Mouse (Mus musculus) midbrain, postnatal 0 days (tissue): ENCODE measurements around the gene Cryl1. TPM values are rescaled to one million over a fixed set of nuclear protein-coding genes. Genes with fewer than 3 reads are reported as not detected.

Experiments used
- ATAC-seq: fragments of 200-750 bp; cut with Nextera tagmentation; 2 replicates; pipeline ENCODE4 v1.8.0; 2017; ENCODE audit warnings: moderate number of reproducible peaks, mild to moderate bottlenecking, moderate TSS enrichment, moderate library complexity; ENCODE audit not compliant: low FRiP score
- DNase-seq: peaks from one replicate; pipeline ENCODE4 v3.0.0-alpha.2; 2015; ENCODE audit warnings: low spot score
- H3K27ac ChIP-seq: fragments of 300-500 bp; sonication (generic); 2 replicates; pipeline ENCODE4 v1.5.1; 2014; ENCODE audit warnings: low read depth, mild to moderate bottlenecking, low read length, mixed read lengths
- H3K27me3 ChIP-seq: fragments of 300-500 bp; sonication (generic); 2 replicates; pipeline ENCODE4 v1.6.1; 2014; ENCODE audit warnings: low read length, control low read depth, mixed read lengths; ENCODE audit not compliant: insufficient read depth
- H3K36me3 ChIP-seq: fragments of 300-500 bp; sonication (generic); 2 replicates; pipeline ENCODE4 v1.6.1; 2014; ENCODE audit warnings: low read length, control low read depth, mixed read lengths; ENCODE audit not compliant: insufficient read depth
- H3K4me1 ChIP-seq: fragments of 300-500 bp; sonication (generic); 2 replicates; pipeline ENCODE4 v1.6.1; 2014; ENCODE audit warnings: mild to moderate bottlenecking, control low read depth, antibody characterized with exemption, low read length, mixed read lengths; ENCODE audit not compliant: insufficient read depth
- H3K4me2 ChIP-seq: fragments of 300-500 bp; sonication (generic); 2 replicates; pipeline ENCODE4 v1.6.1; 2014; ENCODE audit warnings: low read depth, mild to moderate bottlenecking, low read length, mixed read lengths; ENCODE audit not compliant: poor library complexity, severe bottlenecking
- H3K4me3 ChIP-seq: fragments of 300-500 bp; sonication (generic); 2 replicates; pipeline ENCODE4 v1.5.1; 2014; ENCODE audit warnings: low read depth, mild to moderate bottlenecking, low read length, moderate library complexity
- H3K9ac ChIP-seq: fragments of 300-500 bp; sonication (generic); replicated peaks from 2 replicates; pipeline ENCODE4 v1.6.1; 2014; ENCODE audit warnings: mild to moderate bottlenecking, low read length, moderate library complexity, mixed read lengths; ENCODE audit not compliant: poor library complexity, severe bottlenecking
- H3K9me3 ChIP-seq: fragments of 300-500 bp; sonication (generic); 2 replicates; pipeline ENCODE4 v1.6.1; 2016; ENCODE audit warnings: low read length, control low read depth
- CTCF ChIP-seq: IDR thresholded peaks from 2 replicates; pipeline ENCODE4 v1.5.1; 2016; ENCODE audit warnings: antibody characterized with exemption, mild to moderate bottlenecking
- WGBS: fragments of 180-500 bp; shearing (Covaris S2); extraction: QIAGEN DNeasy Blood & Tissue Kit; methylation state at CpG from one replicate; pipeline ENCODE4 v1.1.7; 2014; 5-methylcytosine and 5-hydroxymethylcytosine counted together
- polyA plus RNA-seq: library from polyadenylated mRNA; unstranded; fragments of >200 nt; fragmentation: Nextera tagmentation; extraction: Ambion mirVana; gene quantifications from 2 replicates; pipeline ENCODE4 v1.2.1, GENCODE M21; 2015
- total RNA-seq: library from RNA; depleted of rRNA; stranded (reverse); fragments of >200 nt; gene quantifications from 2 replicates; pipeline ENCODE4 v1.2.3, GENCODE M21; 2014; rRNA removed

Cryl1 gene
- total and polyA plus RNA-seq, 2 experiments from 2014 or later: 13.5 to 19.4 TPM

- H3K4me3 ChIP-seq: no peak overlapping the region
- DNase-seq: no peak
- no peak overlapping the region for H3K27ac ChIP-seq
- H3K9ac ChIP-seq: no peak overlapping the region
- WGBS: 68% methylated on average over 3 of the region's 3 CpGs
- no peak for ATAC-seq
- no peak overlapping the region for H3K4me2 ChIP-seq
- no peaks in the 10 kb centered on the region for H3K36me3 ChIP-seq
- no peak for TF ChIP-seq CTCF
- H3K4me1 ChIP-seq: peaks cover 3% of the 10 kb centered on the region; the same call in 1 of the 2 replicates
- no peaks in the 10 kb centered on the region for H3K27me3 ChIP-seq
- no peaks in the 10 kb centered on the region for H3K9me3 ChIP-seq
Measured at GRCm38 (mm10) chr14:57248661-57249060, 149.7 kb downstream of the Cryl1 start.

- H3K36me3 ChIP-seq: no peaks in the 10 kb centered on the region
- no peak for TF ChIP-seq CTCF
- no peak overlapping the region for H3K4me2 ChIP-seq
- no peak overlapping the region for H3K27ac ChIP-seq
- no peaks in the 10 kb centered on the region for H3K9me3 ChIP-seq
- peaks cover 3% of the 10 kb centered on the region; the same call in 1 of the 2 replicates for H3K4me1 ChIP-seq
- H3K27me3 ChIP-seq: no peaks in the 10 kb centered on the region
- DNase-seq (peak; percentile 14), ATAC-seq (no peak)
- no peak overlapping the region for H3K4me3 ChIP-seq
- WGBS: 78% methylated on average over 6 of the region's 6 CpGs
- no peak overlapping the region for H3K9ac ChIP-seq
Measured at GRCm38 (mm10) chr14:57246575-57246974, 151.8 kb downstream of the Cryl1 start.

GRCm38 (mm10) chr14:57242978-57243377 is 155.4 kb downstream of the Cryl1 start:
- no peak overlapping the region for H3K4me3 ChIP-seq
- no peaks in the 10 kb centered on the region for H3K27me3 ChIP-seq
- no peak for DNase-seq
- H3K27ac ChIP-seq: no peak overlapping the region
- 92% methylated on average over 5 of the region's 5 CpGs for WGBS
- no peak for ATAC-seq
- H3K9ac ChIP-seq: no peak overlapping the region
- no peaks in the 10 kb centered on the region for H3K36me3 ChIP-seq
- H3K4me1 ChIP-seq: peaks cover 3% of the 10 kb centered on the region; the same call in 1 of the 2 replicates
- H3K4me2 ChIP-seq: no peak overlapping the region
- H3K9me3 ChIP-seq: no peaks in the 10 kb centered on the region
- no peak for TF ChIP-seq CTCF

- H3K4me1 ChIP-seq: no peaks in the 10 kb centered on the region
- DNase-seq (no peak), ATAC-seq (no peak)
- H3K27me3 ChIP-seq: no peaks in the 10 kb centered on the region
- no peak overlapping the region for H3K4me2 ChIP-seq
- no peaks in the 10 kb centered on the region for H3K36me3 ChIP-seq
- H3K27ac ChIP-seq: no peak overlapping the region
- WGBS: 70% methylated on average over 11 of the region's 11 CpGs
- H3K4me3 ChIP-seq: no peak overlapping the region
- TF ChIP-seq CTCF: no peak
- H3K9me3 ChIP-seq: no peaks in the 10 kb centered on the region
- H3K9ac ChIP-seq: no peak overlapping the region
Measured at GRCm38 (mm10) chr14:57235276-57235675, 163.1 kb downstream of the Cryl1 start.

- Histone ChIP-seq H3K4me3 (no peak overlapping the region), H3K4me2 (no peak overlapping the region), H3K9me3 (no peaks in the 10 kb centered on the region), H3K9ac (no peak overlapping the region), H3K27me3 (no peaks in the 10 kb centered on the region), H3K27ac (no peak overlapping the region), H3K36me3 (no peaks in the 10 kb centered on the region), H3K4me1 (no peaks in the 10 kb centered on the region)
- DNase-seq: no peak
- ATAC-seq: no peak
- TF ChIP-seq CTCF: no peak
- WGBS: 12% methylated on average over 4 of the region's 4 CpGs
Measured at GRCm38 (mm10) chr14:57234711-57235110, 163.6 kb downstream of the Cryl1 start.

- H3K4me2 ChIP-seq: no peak overlapping the region
- TF ChIP-seq CTCF: no peak
- DNase-seq (no peak), ATAC-seq (no peak)
- H3K36me3 ChIP-seq: no peaks in the 10 kb centered on the region
- H3K27ac ChIP-seq: no peak overlapping the region
- 82% methylated on average over 6 of the region's 6 CpGs for WGBS
- H3K4me3 ChIP-seq: no peak overlapping the region
- H3K9ac ChIP-seq: no peak overlapping the region
- H3K4me1 ChIP-seq: no peaks in the 10 kb centered on the region
- no peaks in the 10 kb centered on the region for H3K27me3 ChIP-seq
- H3K9me3 ChIP-seq: no peaks in the 10 kb centered on the region
Measured at GRCm38 (mm10) chr14:57230264-57231015, 167.9 kb downstream of the Cryl1 start.

Other genes with a start within 250 kb of the Cryl1 start
- gene Ift88, start 25.5 kb upstream of the Cryl1 start, total RNA-seq: 17.5 and 24.1 TPM in 2 replicates
- gene Ift88, start 25.5 kb upstream of the Cryl1 start, polyA plus RNA-seq: 21.0 and 22.0 TPM in 2 replicates
- gene Il17d, start 126.2 kb upstream of the Cryl1 start, total RNA-seq: 40.7 and 48.2 TPM in 2 replicates
- gene Il17d, start 126.2 kb upstream of the Cryl1 start, polyA plus RNA-seq: 7.0 and 8.3 TPM in 2 replicates
- 26.2 and 39.2 TPM in 2 replicates for gene Eef1akmt1, start 173.1 kb upstream of the Cryl1 start, total RNA-seq
- gene Eef1akmt1, start 173.1 kb upstream of the Cryl1 start, polyA plus RNA-seq: 63.8 and 73.7 TPM in 2 replicates